Mouse (Mus musculus) stomach, embryonic 15.5 days (tissue): ENCODE measurements around the gene Syt7. TPM values are rescaled to one million over a fixed set of nuclear protein-coding genes. Genes with fewer than 3 reads are reported as not detected.

Experiments used
- ATAC-seq: fragments of 200-750 bp; cut with Nextera tagmentation; 2 replicates; pipeline ENCODE4 v1.8.0; 2017; ENCODE audit warnings: low read depth, moderate number of reproducible peaks, moderate TSS enrichment; ENCODE audit not compliant: insufficient read depth, low FRiP score
- H3K27ac ChIP-seq: fragments of 300-500 bp; sonication (generic); 2 replicates; pipeline ENCODE4 v1.5.1; 2015; ENCODE audit warnings: mild to moderate bottlenecking, inconsistent platforms
- H3K27me3 ChIP-seq: fragments of 300-500 bp; sonication (generic); replicated peaks from 2 replicates; pipeline ENCODE4 v1.6.1; 2015; ENCODE audit warnings: inconsistent platforms
- H3K36me3 ChIP-seq: fragments of 300-500 bp; sonication (generic); 2 replicates; pipeline ENCODE4 v1.6.1; 2015; ENCODE audit warnings: inconsistent platforms
- H3K4me1 ChIP-seq: fragments of 300-500 bp; sonication (generic); 2 replicates; pipeline ENCODE4 v1.6.1; 2015; ENCODE audit warnings: inconsistent platforms
- H3K4me2 ChIP-seq: fragments of 300-500 bp; sonication (generic); 2 replicates; pipeline ENCODE4 v1.6.1; 2015; ENCODE audit warnings: mild to moderate bottlenecking, inconsistent platforms
- H3K4me3 ChIP-seq: fragments of 300-500 bp; sonication (generic); replicated peaks from 2 replicates; pipeline ENCODE4 v1.5.1; 2015; ENCODE audit warnings: inconsistent platforms
- H3K9ac ChIP-seq: fragments of 300-500 bp; sonication (generic); 2 replicates; pipeline ENCODE4 v1.6.1; 2015; ENCODE audit warnings: inconsistent platforms
- H3K9me3 ChIP-seq: fragments of 300-500 bp; sonication (generic); 2 replicates; pipeline ENCODE4 v1.6.1; 2016; ENCODE audit warnings: inconsistent platforms
- WGBS: fragments of 180-500 bp; shearing (Covaris S2); methylation state at CpG from one replicate; pipeline ENCODE4 v1.1.7; 2015; 5-methylcytosine and 5-hydroxymethylcytosine counted together
- polyA plus RNA-seq: library from polyadenylated mRNA; unstranded; fragments of >200 nt; fragmentation: Nextera tagmentation; extraction: Ambion mirVana; gene quantifications from 2 replicates; pipeline ENCODE4 v1.2.1, GENCODE M21; 2015

Syt7 gene
- polyA plus RNA-seq, result 2.6 and 3.3 TPM in 2 replicates

DNA sequence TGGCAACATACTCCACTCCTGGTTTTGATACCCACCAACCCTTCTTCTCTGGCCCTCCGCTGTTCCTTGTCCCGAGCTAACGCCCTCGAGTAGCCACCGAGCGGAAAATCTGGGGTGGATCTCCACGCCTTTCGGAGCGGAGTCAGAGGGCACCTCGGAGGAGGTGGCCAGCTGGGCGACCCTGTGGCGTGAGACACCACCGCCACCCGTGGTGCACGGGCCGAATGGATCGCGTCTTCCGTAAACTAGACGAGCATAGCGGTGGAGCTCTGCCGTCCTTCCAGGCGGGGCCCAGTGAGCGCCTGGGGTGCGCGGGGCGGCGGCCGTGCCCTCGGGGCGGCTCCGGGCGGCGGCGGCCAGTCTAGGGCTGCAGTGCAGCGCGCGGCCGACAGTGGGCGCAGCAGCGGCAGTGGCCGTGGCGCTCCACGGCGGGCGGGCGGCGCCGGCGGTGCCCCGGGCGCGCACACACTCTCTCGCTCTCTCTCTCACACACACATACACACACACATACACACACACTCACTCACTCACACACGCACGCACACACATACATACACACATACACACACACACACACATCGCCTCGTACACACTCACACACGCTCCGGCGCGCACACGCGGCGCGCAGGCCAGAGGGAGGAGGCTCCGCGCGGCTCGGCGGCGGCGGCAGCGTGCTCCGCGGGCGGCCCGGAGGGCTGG, at the start of gene Syt7:
TSS of gene Syt7 (plus strand) at position 476 of the 699 bp plus-strand sequence.
- no peaks in the 10 kb centered on the region for H3K9me3 ChIP-seq
- ATAC-seq, result peak; percentile 68
- H3K4me1 ChIP-seq, result peaks cover 9% of the 10 kb centered on the region
- peak within 1 kb of the TSS; percentile 41 for H3K9ac ChIP-seq
- no peaks in the 10 kb centered on the region for H3K36me3 ChIP-seq
- peak within 1 kb of the TSS; percentile 58 for H3K4me3 ChIP-seq
- 0% methylated on average over 75 of the region's 78 CpGs for WGBS
- H3K27ac ChIP-seq, result no peak within 1 kb of the TSS
- H3K27me3 ChIP-seq, result peaks cover 27% of the 10 kb centered on the region
- peak within 1 kb of the TSS; percentile 94 for H3K4me2 ChIP-seq

DNA sequence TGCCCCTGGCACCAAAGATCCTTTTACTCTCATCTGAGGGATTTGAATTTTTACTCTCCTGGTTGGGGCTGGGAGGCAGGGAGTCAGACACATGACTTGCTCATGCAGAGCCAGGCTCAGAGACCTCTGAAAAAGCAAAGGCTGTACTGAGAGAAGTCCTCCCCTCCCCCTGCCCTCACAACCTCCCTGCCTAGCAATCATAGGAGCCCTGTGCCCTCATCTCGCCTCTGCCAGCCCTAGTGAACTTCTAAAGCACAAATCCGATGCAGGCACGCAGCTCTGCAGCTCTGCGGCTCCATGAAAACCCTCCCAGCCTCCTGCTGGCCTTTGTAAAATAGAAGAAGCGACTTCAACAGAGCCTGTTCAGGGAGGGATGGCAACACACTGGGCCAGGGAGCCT, 49.6 kb upstream of the Syt7 start:
- Histone ChIP-seq H3K27ac (no peak overlapping the region), H3K36me3 (no peaks in the 10 kb centered on the region), H3K4me2 (no peak overlapping the region), H3K4me3 (no peak overlapping the region), H3K4me1 (peaks cover 7% of the 10 kb centered on the region), H3K9ac (no peak overlapping the region), H3K9me3 (no peaks in the 10 kb centered on the region), H3K27me3 (no peaks in the 10 kb centered on the region)
- 30% methylated on average over 5 of the region's 5 CpGs for whole genome bisulfite sequencing
- no peak for ATAC-seq

DNA sequence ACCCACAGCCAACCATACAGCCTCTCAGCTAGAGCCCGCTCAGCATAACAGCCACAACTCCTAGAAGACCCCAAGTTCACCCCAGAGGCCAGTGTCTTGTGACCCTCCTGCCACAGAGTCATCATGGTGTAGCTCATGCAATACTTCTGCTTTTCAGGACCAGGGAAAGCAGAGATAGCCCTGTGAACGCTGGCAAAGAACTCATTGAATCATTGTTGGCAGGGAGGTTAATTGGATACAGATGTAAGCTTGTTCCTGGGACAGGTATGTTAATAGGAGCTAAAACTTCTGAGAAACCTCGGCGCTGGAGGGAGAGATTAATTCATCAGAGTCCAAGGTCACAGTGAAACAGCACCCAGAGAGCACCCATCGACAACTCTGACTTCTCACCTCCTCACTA, 48.2 kb upstream of the Syt7 start:
- WGBS, result 30% methylated on average over 5 of the region's 5 CpGs
- H3K4me3 ChIP-seq, result no peak overlapping the region
- H3K27me3 ChIP-seq, result no peaks in the 10 kb centered on the region; the same call in 1 of the 2 replicates
- ATAC-seq, result no peak
- no peaks in the 10 kb centered on the region for H3K36me3 ChIP-seq
- H3K9me3 ChIP-seq, result no peaks in the 10 kb centered on the region
- peaks cover 7% of the 10 kb centered on the region for H3K4me1 ChIP-seq
- no peak overlapping the region for H3K27ac ChIP-seq
- H3K4me2 ChIP-seq, result no peak overlapping the region
- no peak overlapping the region for H3K9ac ChIP-seq

DNA sequence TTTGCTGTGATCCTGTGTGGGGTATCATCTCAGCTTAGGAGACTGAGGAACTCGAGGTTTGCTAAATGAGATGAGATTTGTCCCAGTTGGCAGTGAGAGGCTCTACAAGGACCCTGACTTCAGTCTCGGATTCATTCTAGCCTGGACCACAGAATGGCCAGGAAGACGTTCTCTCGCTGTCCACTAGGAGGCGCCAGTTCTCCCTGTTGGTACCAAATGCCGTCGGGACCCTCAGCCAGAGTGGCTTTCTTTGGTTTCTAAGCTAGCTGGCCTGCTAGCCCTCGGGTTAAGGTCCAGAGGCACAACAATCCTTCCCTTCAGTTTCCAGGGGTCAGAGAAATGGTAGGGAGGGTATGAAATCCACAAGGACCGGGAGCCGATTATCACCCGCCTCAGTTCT, 47.7 kb upstream of the Syt7 start:
- ATAC-seq, result no peak
- Histone ChIP-seq H3K4me3 (no peak overlapping the region), H3K27me3 (no peaks in the 10 kb centered on the region; the same call in 1 of the 2 replicates), H3K4me2 (no peak overlapping the region), H3K4me1 (peaks cover 7% of the 10 kb centered on the region), H3K9me3 (no peaks in the 10 kb centered on the region), H3K36me3 (no peaks in the 10 kb centered on the region), H3K27ac (no peak overlapping the region), H3K9ac (no peak overlapping the region)
- 17% methylated on average over 11 of the region's 11 CpGs for WGBS

DNA sequence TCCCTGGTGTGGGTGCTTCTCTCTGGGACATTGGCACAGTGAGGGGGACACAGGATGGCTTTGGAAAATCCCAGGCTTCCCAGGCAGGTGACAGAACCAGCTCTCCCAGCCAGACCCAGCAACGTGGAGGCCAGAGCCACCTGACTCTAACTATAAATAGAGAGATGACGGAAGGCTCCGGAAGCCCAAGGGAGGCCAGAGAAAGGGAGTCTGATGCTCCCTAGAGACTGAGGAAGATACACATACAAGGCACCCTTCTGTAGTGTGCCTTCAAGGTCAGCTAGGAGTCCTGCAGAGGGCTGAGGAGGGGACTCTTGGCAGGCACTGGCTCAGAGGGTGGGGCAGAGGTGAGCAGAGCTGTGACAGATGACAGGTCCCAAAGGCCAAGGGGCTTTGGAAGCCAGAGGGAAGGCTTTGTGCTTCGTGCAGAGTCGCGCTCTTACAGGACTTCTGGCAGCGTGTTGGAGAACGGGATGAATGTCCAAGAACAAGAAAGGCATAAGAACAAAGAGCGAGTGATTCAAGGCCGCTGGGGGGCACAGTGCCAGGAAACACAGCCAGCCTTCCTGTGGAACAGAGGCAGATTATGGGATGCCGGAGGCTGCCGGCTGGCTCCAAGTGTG, 47.0 kb upstream of the Syt7 start:
- no peak overlapping the region for H3K9ac ChIP-seq
- ATAC-seq, result no peak
- WGBS, result 48% methylated on average over 12 of the region's 12 CpGs

DNA sequence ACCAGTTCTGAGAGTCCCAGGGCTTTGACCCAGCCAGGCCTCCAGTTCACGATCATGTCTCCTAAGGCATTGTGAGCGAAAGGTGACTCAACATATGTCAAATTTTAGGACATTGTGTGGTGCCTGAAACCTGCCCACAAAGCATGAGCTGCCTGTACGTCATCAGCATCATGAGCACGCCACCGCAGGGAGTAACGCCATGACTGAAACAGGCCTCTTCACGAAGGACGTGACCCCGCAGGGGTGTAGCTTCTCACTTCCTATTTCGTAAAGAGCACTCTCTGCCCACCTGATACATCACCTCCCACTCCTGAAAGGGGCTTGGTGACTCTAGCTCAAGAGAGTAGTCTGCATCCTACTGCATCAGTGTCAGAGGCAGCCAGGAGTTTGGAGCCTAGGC, 45.0 kb upstream of the Syt7 start:
- ATAC-seq, result no peak
- Histone ChIP-seq H3K27ac (no peak overlapping the region), H3K9ac (no peak overlapping the region), H3K4me3 (no peak overlapping the region), H3K4me1 (peaks cover 7% of the 10 kb centered on the region), H3K36me3 (no peaks in the 10 kb centered on the region), H3K27me3 (no peaks in the 10 kb centered on the region; the same call in 1 of the 2 replicates), H3K4me2 (no peak overlapping the region), H3K9me3 (no peaks in the 10 kb centered on the region)
- WGBS, result 77% methylated on average over 10 of the region's 10 CpGs

More for the DNA sequence above, 47.0 kb upstream of the Syt7 start:
- Histone ChIP-seq H3K36me3 (no peaks in the 10 kb centered on the region), H3K4me2 (no peak overlapping the region), H3K27ac (no peak overlapping the region), H3K9me3 (no peaks in the 10 kb centered on the region), H3K27me3 (no peaks in the 10 kb centered on the region; the same call in 1 of the 2 replicates), H3K4me1 (peaks cover 7% of the 10 kb centered on the region), H3K4me3 (no peak overlapping the region)

DNA sequence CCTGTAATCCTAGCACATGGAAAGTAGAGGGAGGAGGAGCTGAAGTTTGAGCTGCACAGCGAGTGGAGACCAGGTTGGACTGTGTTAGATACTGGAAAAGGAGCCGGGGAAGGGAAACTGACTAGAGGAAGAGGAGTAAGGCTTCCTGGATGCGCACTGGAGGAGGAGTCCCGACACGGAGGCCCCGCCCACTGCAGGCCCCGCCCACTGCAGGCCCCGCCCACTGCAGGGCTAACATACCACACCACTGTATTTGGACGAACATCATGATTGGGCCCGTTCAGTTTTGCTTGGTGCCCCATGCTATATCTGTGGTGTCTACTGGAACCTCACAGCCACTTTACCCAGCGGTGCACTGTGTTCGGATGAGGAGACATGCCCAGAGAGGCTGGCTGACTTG, 43.2 kb upstream of the Syt7 start:
- 40% methylated on average over 12 of the region's 12 CpGs for WGBS
- ATAC-seq, result peak; percentile 24; the same call in 1 of the 2 replicates

DNA sequence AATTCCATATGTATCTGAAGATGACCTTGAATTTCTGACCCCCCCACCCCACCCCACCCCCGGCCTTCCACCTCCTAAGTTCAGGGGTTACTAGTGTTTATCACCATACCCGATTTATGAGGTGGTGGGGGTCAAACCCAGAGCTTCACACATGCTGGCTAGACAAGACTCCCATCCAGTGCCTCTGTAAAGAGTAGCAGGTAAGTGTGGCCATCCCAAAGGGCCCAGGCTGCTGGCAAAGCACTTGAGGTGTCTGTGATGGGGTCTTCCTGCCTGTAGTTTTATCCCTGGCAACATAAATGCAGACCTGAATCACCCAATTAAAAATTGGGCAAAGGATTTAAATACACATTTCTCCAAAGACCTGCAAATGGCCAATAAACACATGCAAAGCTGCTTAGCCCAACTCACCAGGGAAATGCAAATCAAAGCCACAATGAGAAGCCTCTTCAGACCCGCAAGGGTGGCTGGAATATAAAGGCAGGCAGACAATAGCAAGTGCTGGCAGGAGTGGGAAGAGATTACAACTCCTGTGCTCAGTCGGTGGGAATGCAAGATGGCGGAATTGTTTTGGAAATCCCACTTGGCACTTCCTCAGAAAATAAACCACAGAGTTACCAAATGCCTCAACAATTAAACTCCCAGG, 41.1 kb upstream of the Syt7 start:
- Histone ChIP-seq H3K9ac (no peak overlapping the region), H3K4me1 (no peaks in the 10 kb centered on the region), H3K4me3 (no peak overlapping the region), H3K27ac (no peak overlapping the region), H3K4me2 (no peak overlapping the region), H3K9me3 (no peaks in the 10 kb centered on the region), H3K27me3 (no peaks in the 10 kb centered on the region; the same call in 1 of the 2 replicates), H3K36me3 (no peaks in the 10 kb centered on the region)
- 51% methylated on average over 5 of the region's 5 CpGs for WGBS
- no peak for ATAC-seq

More for the DNA sequence above, 43.2 kb upstream of the Syt7 start:
- Histone ChIP-seq H3K4me3 (no peak overlapping the region), H3K27ac (no peak overlapping the region), H3K9ac (no peak overlapping the region), H3K9me3 (no peaks in the 10 kb centered on the region), H3K27me3 (no peaks in the 10 kb centered on the region; the same call in 1 of the 2 replicates), H3K4me2 (no peak overlapping the region), H3K4me1 (peaks cover 7% of the 10 kb centered on the region), H3K36me3 (no peaks in the 10 kb centered on the region)

DNA sequence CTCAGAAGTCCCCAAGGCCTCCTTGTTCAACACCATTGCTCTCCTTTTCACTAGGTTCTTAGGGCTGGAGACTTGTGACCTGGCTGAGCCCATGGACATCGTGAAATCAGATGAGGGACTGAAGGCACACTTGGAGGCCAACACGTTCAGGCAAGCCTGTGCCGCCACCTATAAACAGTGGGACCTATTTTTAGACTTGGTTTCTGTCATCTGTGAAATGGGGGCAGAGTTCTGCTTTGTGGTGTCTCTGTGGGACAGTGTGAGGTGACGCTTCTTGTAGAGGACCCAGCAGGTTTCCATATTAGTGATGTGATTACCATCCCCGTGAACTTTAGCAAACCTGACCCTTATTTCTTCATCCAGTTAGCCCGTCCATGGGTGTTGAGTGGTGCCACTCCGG, 36.7 kb upstream of the Syt7 start:
- H3K4me1 ChIP-seq, result no peaks in the 10 kb centered on the region

DNA sequence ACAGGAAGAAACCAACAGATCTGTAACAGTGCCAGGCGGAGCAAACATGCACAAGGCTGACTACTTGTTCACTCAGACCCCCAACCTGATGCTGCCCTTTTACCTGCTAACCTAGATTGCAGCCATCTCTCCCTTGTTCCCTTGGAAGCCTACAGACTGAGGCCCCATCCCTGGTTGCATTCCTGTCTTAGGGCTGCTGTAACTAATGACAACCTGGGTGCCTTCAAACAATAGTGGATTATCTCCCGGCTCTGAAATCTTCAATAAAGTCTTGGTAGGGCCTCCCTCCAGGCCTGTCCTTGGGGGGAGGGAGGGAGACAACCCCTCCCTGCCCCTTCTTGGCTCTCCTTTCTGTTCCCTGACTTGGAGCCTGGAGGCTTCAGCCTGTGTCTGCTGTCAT, 34.1 kb upstream of the Syt7 start:
- no peaks in the 10 kb centered on the region for H3K27me3 ChIP-seq
- no peak overlapping the region for H3K4me2 ChIP-seq
- no peaks in the 10 kb centered on the region for H3K9me3 ChIP-seq
- H3K9ac ChIP-seq, result no peak overlapping the region
- WGBS, result 67% methylated on average over 2 of the region's 2 CpGs
- no peak overlapping the region for H3K4me3 ChIP-seq
- H3K27ac ChIP-seq, result no peak overlapping the region
- no peaks in the 10 kb centered on the region for H3K36me3 ChIP-seq
- no peaks in the 10 kb centered on the region for H3K4me1 ChIP-seq
- ATAC-seq, result no peak

More for the DNA sequence above, 36.7 kb upstream of the Syt7 start:
- Histone ChIP-seq H3K36me3 (no peaks in the 10 kb centered on the region), H3K4me3 (no peak overlapping the region), H3K9ac (no peak overlapping the region), H3K27ac (no peak overlapping the region), H3K9me3 (no peaks in the 10 kb centered on the region), H3K4me2 (no peak overlapping the region), H3K27me3 (no peaks in the 10 kb centered on the region)
- ATAC-seq, result no peak
- 82% methylated on average over 7 of the region's 7 CpGs for WGBS

DNA sequence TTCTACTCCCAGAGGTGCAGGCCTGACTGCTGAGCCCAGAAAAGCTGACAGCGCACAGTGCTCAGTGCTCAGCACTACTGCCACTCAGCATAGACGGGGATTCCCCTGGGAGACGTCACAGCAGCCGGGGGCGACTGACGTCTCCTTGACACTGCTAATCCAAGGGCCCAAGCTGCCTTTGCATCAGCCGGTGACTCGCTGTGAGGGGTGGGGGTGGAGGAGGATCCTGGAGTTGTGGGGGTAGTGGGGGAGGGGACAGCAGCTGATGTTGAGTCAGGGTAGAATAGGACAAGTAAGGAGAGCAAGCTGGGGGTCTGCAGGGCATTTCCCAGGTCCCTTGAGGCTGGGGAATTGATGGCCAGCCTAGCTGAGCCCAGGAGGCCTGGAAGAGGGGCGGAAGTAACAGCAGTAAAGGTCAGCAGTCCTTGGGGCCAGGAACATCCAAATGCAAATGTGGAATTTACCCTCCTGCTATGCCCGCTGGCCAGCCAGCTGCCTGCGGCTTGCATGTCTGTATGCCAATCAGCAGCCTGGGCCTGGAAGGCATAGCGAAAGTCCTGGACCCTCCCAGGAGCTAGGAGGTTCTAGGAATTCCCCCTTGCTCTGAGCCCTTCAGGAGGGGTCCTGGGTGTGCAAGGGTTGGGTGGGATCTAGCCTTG, 31.9 kb upstream of the Syt7 start:
- H3K4me2 ChIP-seq, result no peak overlapping the region
- no peak overlapping the region for H3K27ac ChIP-seq
- no peaks in the 10 kb centered on the region for H3K4me1 ChIP-seq
- H3K36me3 ChIP-seq, result no peaks in the 10 kb centered on the region
- H3K9me3 ChIP-seq, result no peaks in the 10 kb centered on the region
- 14% methylated on average over 12 of the region's 12 CpGs for whole genome bisulfite sequencing
- H3K4me3 ChIP-seq, result no peak overlapping the region
- ATAC-seq, result no peak
- H3K9ac ChIP-seq, result no peak overlapping the region
- H3K27me3 ChIP-seq, result no peaks in the 10 kb centered on the region
